Mouse (Mus musculus) stomach, postnatal 0 days (tissue): ENCODE measurements at regions not wholly inside any gene's neighbourhood (a gene's known extent, or its start where the extent isn't known, plus 50 kb on each side); places are given as distances from the start of the nearest gene placed in this dataset.

Experiments used
- CTCF ChIP-seq: IDR thresholded peaks from 2 replicates; pipeline ENCODE4 v1.5.1; 2016; ENCODE audit warnings: antibody characterized with exemption, low read depth, mild to moderate bottlenecking, moderate library complexity
- EP300 ChIP-seq: optimal IDR thresholded peaks from 2 replicates; pipeline ENCODE3; 2016; ENCODE audit warnings: antibody characterized with exemption

- TF ChIP-seq CTCF (no peak), EP300 (no peak)
These were observed 65.6 kb upstream of the Enpp6 start for GRCm38 (mm10) chr8:46921075-46921474.
